Mouse (Mus musculus) stomach, postnatal 0 days (tissue): ENCODE measurements around the gene Slc6a9. TPM values are rescaled to one million over a fixed set of nuclear protein-coding genes. Genes with fewer than 3 reads are reported as not detected.

ENCODE experiments used
- ATAC-seq: fragments of 200-750 bp; cut with Nextera tagmentation; 2 replicates; pipeline ENCODE4 v1.8.0; 2017; ENCODE audit not compliant: low FRiP score, low TSS enrichment
- DNase-seq: peaks from one replicate; pipeline ENCODE4 v3.0.0-alpha.2; 2016; ENCODE audit warnings: low spot score
- H3K27ac ChIP-seq: fragments of 300-500 bp; sonication (generic); replicated peaks from 2 replicates; pipeline ENCODE4 v1.5.1; 2014; ENCODE audit warnings: mild to moderate bottlenecking, control low read depth
- H3K27me3 ChIP-seq: fragments of 300-500 bp; sonication (generic); 2 replicates; pipeline ENCODE4 v1.6.1; 2014; ENCODE audit warnings: low read length; ENCODE audit not compliant: control insufficient read depth, insufficient read depth
- H3K36me3 ChIP-seq: fragments of 300-500 bp; sonication (generic); 2 replicates; pipeline ENCODE4 v1.6.1; 2014; ENCODE audit warnings: low read length, mixed read lengths; ENCODE audit not compliant: control insufficient read depth, insufficient read depth
- H3K4me1 ChIP-seq: fragments of 300-500 bp; sonication (generic); replicated peaks from 2 replicates; pipeline ENCODE4 v1.6.1; 2014; ENCODE audit warnings: antibody characterized with exemption; ENCODE audit not compliant: control insufficient read depth, insufficient read depth
- H3K4me2 ChIP-seq: fragments of 300-500 bp; sonication (generic); replicated peaks from 2 replicates; pipeline ENCODE4 v1.6.1; 2014; ENCODE audit warnings: low read depth, mild to moderate bottlenecking, control low read depth, moderate library complexity
- H3K4me3 ChIP-seq: fragments of 300-500 bp; sonication (generic); 2 replicates; pipeline ENCODE4 v1.5.1; 2014; ENCODE audit warnings: low read depth, low read length, control low read depth
- H3K9ac ChIP-seq: fragments of 300-500 bp; sonication (generic); 2 replicates; pipeline ENCODE4 v1.6.1; 2014; ENCODE audit warnings: mild to moderate bottlenecking, low read length, control low read depth, mixed read lengths
- H3K9me3 ChIP-seq: fragments of 300-500 bp; sonication (generic); 2 replicates; pipeline ENCODE4 v1.6.1; 2016; ENCODE audit warnings: low read length; ENCODE audit not compliant: control insufficient read depth
- CTCF ChIP-seq: IDR thresholded peaks from 2 replicates; pipeline ENCODE4 v1.5.1; 2016; ENCODE audit warnings: antibody characterized with exemption, low read depth, mild to moderate bottlenecking, moderate library complexity
- EP300 ChIP-seq: optimal IDR thresholded peaks from 2 replicates; pipeline ENCODE3; 2016; ENCODE audit warnings: antibody characterized with exemption
- WGBS: fragments of 180-500 bp; shearing (Covaris S2); extraction: QIAGEN DNeasy Blood & Tissue Kit; methylation state at CpG from one replicate; pipeline ENCODE4 v1.1.7; 2014; 5-methylcytosine and 5-hydroxymethylcytosine counted together
- polyA plus RNA-seq: library from polyadenylated mRNA; unstranded; fragments of >200 nt; fragmentation: Nextera tagmentation; extraction: Ambion mirVana; gene quantifications from 2 replicates; pipeline ENCODE4 v1.2.1, GENCODE M21; 2015

Slc6a9 gene
- polyA plus RNA-seq, 1 experiment from 2014 or later, result 20.6 TPM

GRCm38 (mm10) chr4:117841566-117841965 lies 7.3 kb downstream of the Slc6a9 start:
- peaks cover 9% of the 10 kb centered on the region for H3K4me1 ChIP-seq
- H3K4me2 ChIP-seq, result no peak overlapping the region
- H3K27ac ChIP-seq, result peak overlapping the region; percentile 46
- H3K4me3 ChIP-seq, result no peak overlapping the region
- no peaks in the 10 kb centered on the region for H3K27me3 ChIP-seq
- WGBS, result 62% methylated on average over 3 of the region's 3 CpGs
- no peak overlapping the region for H3K9ac ChIP-seq
- DNase-seq (no peak), ATAC-seq (peak; percentile 32; the same call in 1 of the 2 replicates)
- TF ChIP-seq EP300 (no peak), CTCF (no peak)
- no peaks in the 10 kb centered on the region for H3K9me3 ChIP-seq
- H3K36me3 ChIP-seq, result peaks cover 6% of the 10 kb centered on the region

DNA sequence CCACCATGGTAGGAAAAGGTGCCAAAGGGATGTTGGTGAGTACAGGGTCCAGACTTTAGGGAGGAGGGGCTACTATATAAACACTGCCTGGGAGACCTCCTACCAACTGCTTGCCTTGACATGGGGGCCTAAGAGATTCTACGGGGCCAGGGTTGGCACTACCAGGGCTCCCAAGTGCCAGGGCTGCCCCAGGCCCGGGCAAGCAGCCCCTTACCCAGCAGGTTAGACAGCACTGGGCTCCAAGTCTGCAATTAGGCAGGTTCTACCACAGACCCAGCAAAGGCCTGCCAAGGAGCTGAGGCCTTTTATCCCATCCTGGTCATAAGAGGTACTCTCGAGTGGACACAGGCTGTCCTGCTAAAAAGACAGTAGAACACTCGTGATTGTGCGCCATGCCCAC lies 8.8 kb downstream of the Slc6a9 start:
- peaks cover 6% of the 10 kb centered on the region for H3K36me3 ChIP-seq
- H3K4me3 ChIP-seq, result no peak overlapping the region
- H3K27ac ChIP-seq, result no peak overlapping the region
- no peaks in the 10 kb centered on the region for H3K27me3 ChIP-seq
- H3K9ac ChIP-seq, result no peak overlapping the region
- H3K4me2 ChIP-seq, result no peak overlapping the region
- H3K9me3 ChIP-seq, result no peaks in the 10 kb centered on the region
- ATAC-seq (no peak), DNase-seq (no peak)
- WGBS, result 96% methylated on average over 5 of the region's 5 CpGs
- TF ChIP-seq CTCF (no peak), EP300 (no peak)
- peaks cover 5% of the 10 kb centered on the region; the same call in 1 of the 2 replicates for H3K4me1 ChIP-seq

- Histone ChIP-seq H3K4me1 (peaks cover 5% of the 10 kb centered on the region; the same call in 1 of the 2 replicates), H3K4me2 (no peak overlapping the region), H3K27me3 (no peaks in the 10 kb centered on the region), H3K9ac (no peak overlapping the region), H3K9me3 (no peaks in the 10 kb centered on the region), H3K4me3 (no peak overlapping the region), H3K36me3 (peaks cover 6% of the 10 kb centered on the region), H3K27ac (no peak overlapping the region)
- 77% methylated on average over 5 of the region's 5 CpGs for WGBS
- ATAC-seq, result no peak
- TF ChIP-seq EP300 (no peak), CTCF (no peak)
- DNase-seq, result no peak
These were observed 10.2 kb downstream of the Slc6a9 start for GRCm38 (mm10) chr4:117844467-117844866.

DNA sequence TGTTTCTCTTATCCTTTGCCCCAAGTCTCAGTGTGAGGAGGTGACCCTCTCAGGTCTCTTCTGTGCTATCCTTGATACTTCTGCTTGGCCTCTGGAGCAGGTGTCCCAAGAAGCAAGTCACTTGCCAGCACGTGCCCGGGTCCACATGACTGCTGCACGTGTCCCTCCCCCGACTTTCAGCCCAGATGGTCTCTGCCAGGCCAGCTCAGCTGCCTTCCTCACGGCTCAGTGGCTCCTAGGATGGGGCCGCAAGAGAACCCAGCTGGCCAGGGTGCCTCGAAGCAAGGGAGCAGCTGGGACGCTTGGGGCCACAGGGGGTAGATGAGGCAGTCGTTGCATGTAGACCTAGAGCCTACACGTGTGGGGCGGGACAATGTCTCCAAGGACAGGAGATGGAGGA lies 11.0 kb downstream of the Slc6a9 start:
- WGBS, result 83% methylated on average over 11 of the region's 11 CpGs
- Histone ChIP-seq H3K36me3 (peaks cover 6% of the 10 kb centered on the region), H3K4me1 (peaks cover 2% of the 10 kb centered on the region; the same call in 1 of the 2 replicates), H3K27ac (no peak overlapping the region), H3K9ac (no peak overlapping the region), H3K4me3 (no peak overlapping the region), H3K4me2 (no peak overlapping the region), H3K27me3 (no peaks in the 10 kb centered on the region), H3K9me3 (no peaks in the 10 kb centered on the region)
- TF ChIP-seq EP300, result no peak
- TF ChIP-seq CTCF, result no peak
- no peak for DNase-seq
- no peak for ATAC-seq

- H3K4me3 ChIP-seq, result no peak overlapping the region
- no peaks in the 10 kb centered on the region for H3K9me3 ChIP-seq
- peaks cover under 1% of the 10 kb centered on the region; the same call in 1 of the 2 replicates for H3K4me1 ChIP-seq
- H3K9ac ChIP-seq, result no peak overlapping the region
- no peak overlapping the region for H3K4me2 ChIP-seq
- 94% methylated on average over 4 of the region's 4 CpGs for WGBS
- TF ChIP-seq CTCF, result no peak
- TF ChIP-seq EP300, result no peak
- peaks cover 6% of the 10 kb centered on the region for H3K36me3 ChIP-seq
- ATAC-seq (no peak), DNase-seq (no peak)
- H3K27me3 ChIP-seq, result no peaks in the 10 kb centered on the region
- H3K27ac ChIP-seq, result no peak overlapping the region
These were observed 12.0 kb downstream of the Slc6a9 start for GRCm38 (mm10) chr4:117846261-117846660.

- Histone ChIP-seq H3K9me3 (no peaks in the 10 kb centered on the region), H3K27me3 (no peaks in the 10 kb centered on the region), H3K4me2 (no peak overlapping the region), H3K4me1 (no peaks in the 10 kb centered on the region), H3K36me3 (peaks cover 6% of the 10 kb centered on the region), H3K4me3 (no peak overlapping the region), H3K9ac (no peak overlapping the region), H3K27ac (no peak overlapping the region)
- 61% methylated on average over 2 of the region's 2 CpGs for WGBS
- no peak for TF ChIP-seq EP300
- TF ChIP-seq CTCF, result no peak
- no peak for ATAC-seq
- no peak for DNase-seq
These were observed 12.7 kb downstream of the Slc6a9 start for GRCm38 (mm10) chr4:117847011-117847410.
